Mouse (Mus musculus): Measurements from ENCODE around the gene Rnf5. TPM values are rescaled to one million over a fixed set of nuclear protein-coding genes. Genes with fewer than 3 reads are reported as not detected.
A peak's percentile ranks its signal among the peaks of the same experiment; 100 is the strongest.

Rnf5 gene
- total RNA-seq, 2 experiments from 2014 or later: 94.8 to 101 TPM

DNA sequence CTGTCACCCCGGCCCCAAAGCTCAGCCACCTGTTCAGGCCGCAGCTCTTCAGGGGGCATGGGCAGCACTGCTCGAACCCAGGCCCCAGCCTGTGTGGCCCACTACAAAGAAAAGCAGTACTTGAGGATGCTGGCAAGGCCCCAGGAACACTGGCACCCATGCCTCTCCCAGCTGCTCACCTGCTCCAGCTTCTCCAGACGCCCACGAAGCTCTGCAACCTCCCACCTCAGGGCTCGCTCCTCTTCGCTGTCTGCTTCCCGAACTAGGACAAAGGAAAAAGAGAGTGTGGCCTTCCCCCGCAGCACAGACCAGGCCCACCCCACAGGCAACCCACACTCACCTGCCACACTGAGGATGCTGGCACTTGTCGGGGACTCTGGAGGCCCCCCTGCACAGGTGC lies 10.3 kb upstream of the Rnf5 start:
- no peak for DNase-seq (ENCODE audit: extremely low spot score in 1 of 2, low spot score in 2 of 2)
- intact Hi-C loops (cut with DNase I): loop anchor here (10.0 kb wide), 1 partner anchor 169 kb away; no protein-coding TSS in a partner anchor

DNA sequence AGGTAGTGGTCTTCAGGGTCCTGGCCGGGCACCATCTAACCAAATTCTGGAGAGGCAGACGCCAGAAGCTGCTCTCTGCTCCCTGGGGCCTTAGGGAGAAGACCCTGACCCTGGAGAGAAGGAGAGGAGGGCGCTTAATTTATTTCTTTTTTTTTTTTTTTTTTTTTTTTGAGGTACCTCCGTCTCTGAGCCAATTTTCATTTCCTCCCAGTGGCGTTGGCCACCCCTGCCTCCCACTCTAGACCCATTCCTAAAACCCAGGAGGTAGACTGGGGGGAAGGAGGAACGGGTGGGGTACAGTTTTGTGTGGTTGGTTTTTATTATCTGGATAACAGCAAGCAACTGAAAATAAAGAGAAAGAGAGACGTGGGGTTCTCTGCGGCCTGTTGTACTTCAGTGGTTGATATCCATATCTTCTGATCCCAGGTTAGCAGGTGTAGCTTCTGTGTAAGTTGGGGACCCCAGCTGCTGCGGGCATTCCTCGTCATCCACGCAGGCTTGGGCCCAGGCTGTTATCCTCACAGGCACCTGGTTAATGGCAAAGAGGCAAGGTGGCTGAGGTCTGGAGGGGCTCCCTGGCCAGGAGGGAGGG lies 9.7 kb upstream of the Rnf5 start:
- no peak for DNase-seq (ENCODE audit: extremely low spot score in 1 of 2, low spot score in 2 of 2)
- intact Hi-C loops (cut with DNase I): loop anchor here (10.0 kb wide), 1 partner anchor 168 kb away; no protein-coding TSS in a partner anchor

DNA sequence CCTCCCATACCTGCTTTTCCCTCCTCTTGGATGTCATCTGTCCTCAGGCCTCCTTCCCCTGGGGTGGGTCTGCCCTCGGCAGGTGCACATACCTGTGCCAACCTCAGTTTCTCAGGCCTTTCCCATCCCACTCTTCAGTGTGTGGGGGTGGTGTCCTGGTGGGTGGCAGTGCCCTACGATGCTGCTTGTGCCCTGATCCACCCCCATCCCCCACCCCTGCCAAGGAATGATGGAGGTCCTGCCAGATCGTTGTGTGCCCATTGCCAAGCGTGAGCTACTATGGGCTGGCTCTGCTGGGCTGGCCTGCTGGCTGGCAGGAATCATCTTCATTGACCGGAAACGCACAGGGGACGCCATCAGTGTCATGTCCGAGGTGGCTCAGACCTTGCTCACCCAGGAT lies 7.6 kb upstream of the Rnf5 start:
- DNase-seq (ENCODE audit: extremely low spot score in 1 of 2, low spot score in 2 of 2): no peak
- intact Hi-C loops (cut with DNase I): loop anchor here (10.0 kb wide), 1 partner anchor 166 kb away; no protein-coding TSS in a partner anchor

DNA sequence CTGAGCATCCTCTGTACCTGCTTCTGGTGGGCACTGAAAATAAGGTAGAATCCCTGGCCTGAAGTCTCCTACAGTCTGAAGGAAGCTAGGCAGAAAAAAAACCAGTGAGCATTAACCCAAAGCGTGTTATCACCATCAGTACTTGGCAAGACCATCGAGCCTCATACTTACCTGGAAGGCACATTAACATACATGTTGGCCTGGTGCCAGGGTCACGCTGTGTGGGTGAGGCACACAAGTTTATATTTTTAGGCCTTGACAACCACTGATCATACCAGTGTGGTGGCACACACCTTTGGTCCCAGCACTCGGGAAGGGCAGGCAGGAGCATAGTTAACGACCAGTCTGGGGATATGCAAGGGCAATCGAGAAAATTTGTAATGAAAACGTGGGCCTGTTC lies 4.5 kb upstream of the Rnf5 start:
- peak in 1 of 2 experiments; percentile 60 for DNase-seq (ENCODE audit: extremely low spot score in 1 of 2, low spot score in 2 of 2)
- intact Hi-C loops (cut with DNase I): no loop called here

DNA sequence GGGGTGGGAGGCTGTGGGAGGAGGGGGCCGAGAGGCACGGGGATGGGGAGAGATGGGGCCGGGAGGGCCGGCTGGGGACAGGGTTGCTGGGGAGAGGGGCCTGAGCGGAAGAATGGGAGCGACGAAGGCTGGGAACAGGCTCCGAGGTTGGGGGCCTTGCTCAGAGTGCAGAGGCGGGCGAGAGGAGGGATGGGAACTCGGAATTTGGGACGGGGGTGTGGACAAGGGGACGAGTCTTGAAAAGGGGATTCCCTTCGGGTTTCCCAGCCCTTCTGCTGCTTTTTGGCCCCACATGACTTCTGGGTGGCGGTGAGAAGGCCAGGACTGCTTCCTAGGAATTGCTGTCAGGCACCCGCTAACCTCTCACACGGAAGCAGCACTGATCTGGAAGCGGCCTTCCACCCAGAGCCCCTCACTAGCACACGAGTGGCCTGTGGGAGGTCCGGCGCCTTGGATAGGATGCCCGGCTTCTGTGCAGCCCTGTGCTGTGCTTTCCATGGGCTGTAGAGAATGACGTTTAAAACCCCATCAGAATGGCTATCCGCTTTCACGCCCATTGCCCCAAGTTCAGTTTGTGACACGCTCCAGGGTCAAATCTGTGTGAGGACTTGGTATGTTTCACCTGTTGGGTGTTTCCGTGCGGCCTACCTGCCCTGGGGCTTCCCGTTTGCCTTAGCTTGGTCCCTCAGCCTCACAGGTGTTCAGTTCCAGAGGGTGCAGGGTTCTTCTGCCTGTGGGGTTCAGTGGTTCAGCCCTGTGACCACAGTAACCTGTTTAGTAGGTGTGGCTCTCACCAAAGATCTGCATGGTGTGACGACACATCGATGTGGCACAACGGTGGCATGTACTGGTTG lies 2.9 kb upstream of the Rnf5 start:
- intact Hi-C loops (cut with DNase I): no loop called here
- peak in 1 of 2 experiments; percentile 71 for DNase-seq (ENCODE audit: extremely low spot score in 1 of 2, low spot score in 2 of 2)

DNA sequence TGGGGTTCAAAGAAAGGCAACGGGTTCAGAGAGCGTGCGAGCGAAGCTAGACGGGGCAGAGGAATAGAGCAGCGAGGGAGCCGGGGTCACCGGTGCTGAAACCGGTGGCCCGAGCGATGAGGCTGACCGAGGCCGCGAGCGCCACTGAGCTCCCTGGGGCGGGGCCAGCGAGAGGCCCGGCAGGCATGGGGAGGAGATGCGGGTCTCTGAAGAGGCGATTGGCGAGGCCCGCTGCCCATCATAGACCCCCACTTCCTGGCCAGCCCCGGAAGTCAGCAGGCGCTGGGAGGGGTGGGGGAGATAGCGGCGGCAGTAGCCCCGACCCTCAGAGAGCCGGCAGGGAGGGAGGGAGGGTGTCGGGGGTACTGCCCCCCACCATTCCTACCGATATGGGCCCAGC lies 2.1 kb upstream of the Rnf5 start:
- peak; percentile 96 to 98 for DNase-seq (ENCODE audit: extremely low spot score in 1 of 2, low spot score in 2 of 2)
- intact Hi-C loops (cut with DNase I): no loop called here

DNA sequence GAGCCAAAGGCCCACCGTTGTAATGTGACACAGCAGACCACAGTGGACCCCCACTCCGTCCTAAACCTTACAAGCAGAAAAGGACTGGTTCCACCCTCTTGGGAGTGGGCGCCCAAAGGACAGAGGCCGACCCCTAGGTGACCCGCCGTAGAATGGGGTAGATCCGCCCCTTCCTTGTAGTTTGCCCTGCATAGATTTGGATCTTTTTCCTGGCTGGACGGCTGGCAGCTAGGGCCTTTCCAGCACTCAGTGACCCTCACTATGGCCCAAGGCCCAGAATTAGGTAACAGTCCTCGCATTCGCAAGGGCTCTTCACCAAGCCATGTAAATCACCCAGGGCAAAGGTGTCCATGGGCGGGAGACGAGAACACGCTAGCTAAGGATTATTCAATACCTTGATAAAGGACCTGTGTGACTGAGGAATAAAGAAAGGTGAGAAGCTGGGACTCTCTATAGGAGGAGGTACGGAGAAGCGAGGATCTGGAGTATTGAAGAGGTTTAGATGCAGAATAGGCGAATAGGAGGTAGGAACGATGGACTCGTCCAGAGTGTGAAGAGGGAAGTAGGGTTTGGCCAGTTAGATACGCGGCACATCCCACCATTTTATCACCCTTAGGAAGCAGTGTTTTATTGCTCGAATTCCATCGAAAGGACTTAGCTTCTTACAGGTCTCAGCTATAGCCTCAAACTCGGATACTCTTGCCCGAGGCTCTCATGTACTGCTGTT lies 1.2 kb upstream of the Rnf5 start:
- intact Hi-C loops (cut with DNase I): no loop called here
- no peak for DNase-seq (ENCODE audit: extremely low spot score in 1 of 2, low spot score in 2 of 2)

DNA sequence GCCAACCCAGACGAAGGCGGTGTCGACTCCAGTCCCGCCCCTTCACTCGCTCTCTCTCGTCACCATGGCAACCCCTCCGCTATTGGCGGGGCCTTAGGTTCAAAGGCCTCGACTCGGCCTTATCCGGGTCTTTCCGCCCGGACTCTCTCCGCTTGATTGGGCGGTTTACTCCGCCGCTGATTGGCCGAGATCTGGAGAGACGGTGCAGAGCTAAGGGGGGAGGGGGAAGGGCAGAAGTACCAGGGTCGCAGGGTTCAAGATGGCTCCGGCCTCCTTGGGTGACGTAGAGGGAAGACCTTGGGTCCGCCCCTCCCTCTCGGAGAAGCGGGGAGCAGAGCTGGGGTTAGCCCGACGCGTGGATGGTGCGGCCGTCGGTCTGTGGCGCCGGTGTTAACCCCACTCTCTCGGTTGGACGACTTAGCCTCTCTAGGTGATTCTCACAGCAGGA lies 595 bp upstream of the Rnf5 start, which contains the start of gene Agpat1:
Agpat1 (plus strand) TSS at position 202 of the 448 bp plus-strand sequence.
- DNase-seq (ENCODE audit: extremely low spot score in 1 of 2, low spot score in 2 of 2): peak; percentile 98 to 99
- intact Hi-C loops (cut with DNase I): no loop called here

DNA sequence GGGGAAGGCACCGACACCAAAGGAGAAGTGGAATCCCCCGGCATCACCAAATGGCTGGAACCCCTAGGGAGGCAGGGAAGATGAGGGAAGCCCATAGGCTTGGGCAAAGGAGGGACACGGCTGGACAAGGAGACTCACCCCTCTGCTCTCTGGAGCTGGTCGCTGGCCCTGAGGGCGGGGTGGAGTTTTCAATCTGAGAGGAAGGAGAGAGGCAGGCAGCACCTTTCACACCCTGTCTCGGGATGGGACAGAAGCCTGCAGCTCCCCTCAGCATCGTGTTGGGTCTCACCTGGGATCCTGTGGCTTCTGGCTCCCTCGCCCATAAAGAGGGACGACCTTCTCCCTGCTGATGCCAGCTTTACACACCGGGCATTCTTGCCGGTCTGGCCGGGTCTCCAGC lies 1.7 kb downstream of the Rnf5 start:
- intact Hi-C loops (cut with DNase I): no loop called here

DNA sequence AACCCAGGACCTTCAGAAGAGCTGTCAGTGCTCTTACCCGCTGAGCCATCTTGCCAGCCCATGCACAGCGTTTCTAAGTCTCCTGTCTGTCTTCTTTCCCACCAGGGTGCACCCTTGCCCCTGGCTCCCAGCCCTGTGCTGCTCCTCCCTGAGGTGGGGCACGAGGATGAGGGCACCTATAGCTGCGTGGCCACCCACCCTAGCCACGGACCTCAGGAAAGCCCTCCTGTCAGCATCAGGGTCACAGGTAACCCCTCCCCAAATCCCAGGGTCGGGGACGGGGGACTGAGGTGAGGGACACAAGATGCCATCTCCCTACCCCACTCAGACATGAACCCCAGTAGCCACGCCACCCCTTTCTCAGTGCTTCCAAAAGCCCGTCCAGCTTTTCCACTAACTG lies 3.6 kb downstream of the Rnf5 start:
- DNase-seq (ENCODE audit: extremely low spot score in 1 of 2, low spot score in 2 of 2): peak in 1 of 2 experiments; percentile 28
- intact Hi-C loops (cut with DNase I): no loop called here

More for the DNA sequence above, 1.7 kb downstream of the Rnf5 start:
- DNase-seq (ENCODE audit: extremely low spot score in 1 of 2, low spot score in 2 of 2): peak in 1 of 2 experiments; percentile 37

DNA sequence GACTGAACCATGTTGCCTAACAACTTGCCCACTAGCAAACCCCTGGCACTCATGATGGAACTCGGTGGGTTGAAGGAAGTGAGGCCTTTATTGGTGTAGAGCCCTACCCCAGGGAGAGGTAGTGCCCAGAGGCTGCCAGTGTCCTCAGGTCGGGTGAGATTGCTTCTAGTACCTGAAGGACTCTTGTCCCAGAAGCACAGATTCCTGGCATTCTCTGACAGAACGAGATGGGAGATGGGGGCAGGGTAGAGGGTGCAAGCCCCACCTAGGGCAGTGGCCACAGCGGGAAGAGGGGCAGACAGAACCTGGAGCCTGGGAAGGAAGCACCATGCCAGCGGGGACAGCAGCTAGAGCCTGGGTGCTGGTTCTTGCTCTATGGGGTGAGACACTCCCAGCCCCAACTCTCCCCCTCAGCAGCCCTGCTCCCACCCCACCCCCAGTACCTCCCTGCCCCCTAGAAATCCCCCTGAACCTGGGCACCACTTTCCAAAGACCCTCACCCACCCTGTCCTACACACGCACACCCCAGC lies 5.9 kb downstream of the Rnf5 start, which contains the start of gene Ager:
Ager (plus strand) TSS at position 297 of the 530 bp plus-strand sequence.
- no peak for DNase-seq (ENCODE audit: extremely low spot score in 1 of 2, low spot score in 2 of 2)
- intact Hi-C loops (cut with DNase I): no loop called here

DNA sequence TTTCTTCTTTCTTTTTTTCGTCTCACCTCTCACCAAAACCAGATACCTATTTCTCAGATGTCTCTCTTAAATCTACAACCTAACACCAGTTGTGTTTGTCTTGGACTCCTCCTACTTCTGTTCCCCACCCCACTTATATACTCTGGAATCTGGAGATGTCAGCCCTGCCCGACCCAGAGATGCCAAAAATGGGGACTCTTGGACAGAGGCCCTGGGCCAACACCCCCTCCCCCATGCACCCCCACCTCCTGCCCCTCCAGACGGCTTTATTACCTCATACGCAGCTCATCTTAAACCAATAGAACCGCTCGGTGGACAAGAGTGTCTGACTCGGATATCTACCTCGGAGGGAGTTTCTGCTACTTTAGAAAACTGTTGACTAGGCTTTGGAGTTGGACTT lies 7.4 kb downstream of the Rnf5 start:
- no peak for DNase-seq (ENCODE audit: extremely low spot score in 1 of 2, low spot score in 2 of 2)
- intact Hi-C loops (cut with DNase I): no loop called here

DNA sequence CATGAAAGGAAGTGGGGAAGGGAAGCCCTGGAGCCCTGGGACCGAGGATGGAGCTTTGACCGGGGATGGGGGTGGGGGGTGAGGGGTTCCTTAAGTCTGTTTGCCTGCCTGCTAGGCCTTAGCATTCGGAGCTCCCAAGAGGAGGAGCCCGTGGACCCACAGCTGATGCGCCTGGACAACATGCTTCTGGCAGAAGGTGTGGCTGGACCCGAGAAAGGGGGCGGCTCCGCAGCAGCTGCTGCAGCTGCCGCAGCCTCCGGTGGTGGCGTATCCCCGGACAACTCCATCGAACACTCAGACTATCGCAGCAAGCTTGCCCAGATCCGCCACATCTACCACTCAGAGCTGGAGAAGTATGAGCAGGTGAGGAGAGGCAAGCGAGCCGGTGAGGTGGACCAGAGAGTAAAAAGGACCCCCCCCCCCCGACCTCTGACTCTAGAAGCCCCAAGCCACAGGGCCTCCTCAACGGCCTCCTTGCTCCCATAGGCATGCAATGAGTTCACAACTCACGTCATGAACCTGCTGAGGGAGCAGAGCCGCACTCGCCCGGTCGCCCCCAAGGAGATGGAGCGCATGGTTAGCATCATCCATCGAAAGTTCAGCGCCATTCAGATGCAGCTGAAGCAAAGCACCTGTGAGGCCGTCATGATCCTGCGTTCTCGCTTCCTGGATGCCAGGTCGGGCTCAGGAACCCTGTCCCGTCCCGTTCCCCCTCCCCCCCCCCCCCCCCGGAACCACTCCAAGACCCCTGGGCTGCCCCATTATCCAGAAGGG lies 9.6 kb downstream of the Rnf5 start:
- peak in 1 of 2 experiments; percentile 64 for DNase-seq (ENCODE audit: extremely low spot score in 1 of 2, low spot score in 2 of 2)
- intact Hi-C loops (cut with DNase I): no loop called here

DNA sequence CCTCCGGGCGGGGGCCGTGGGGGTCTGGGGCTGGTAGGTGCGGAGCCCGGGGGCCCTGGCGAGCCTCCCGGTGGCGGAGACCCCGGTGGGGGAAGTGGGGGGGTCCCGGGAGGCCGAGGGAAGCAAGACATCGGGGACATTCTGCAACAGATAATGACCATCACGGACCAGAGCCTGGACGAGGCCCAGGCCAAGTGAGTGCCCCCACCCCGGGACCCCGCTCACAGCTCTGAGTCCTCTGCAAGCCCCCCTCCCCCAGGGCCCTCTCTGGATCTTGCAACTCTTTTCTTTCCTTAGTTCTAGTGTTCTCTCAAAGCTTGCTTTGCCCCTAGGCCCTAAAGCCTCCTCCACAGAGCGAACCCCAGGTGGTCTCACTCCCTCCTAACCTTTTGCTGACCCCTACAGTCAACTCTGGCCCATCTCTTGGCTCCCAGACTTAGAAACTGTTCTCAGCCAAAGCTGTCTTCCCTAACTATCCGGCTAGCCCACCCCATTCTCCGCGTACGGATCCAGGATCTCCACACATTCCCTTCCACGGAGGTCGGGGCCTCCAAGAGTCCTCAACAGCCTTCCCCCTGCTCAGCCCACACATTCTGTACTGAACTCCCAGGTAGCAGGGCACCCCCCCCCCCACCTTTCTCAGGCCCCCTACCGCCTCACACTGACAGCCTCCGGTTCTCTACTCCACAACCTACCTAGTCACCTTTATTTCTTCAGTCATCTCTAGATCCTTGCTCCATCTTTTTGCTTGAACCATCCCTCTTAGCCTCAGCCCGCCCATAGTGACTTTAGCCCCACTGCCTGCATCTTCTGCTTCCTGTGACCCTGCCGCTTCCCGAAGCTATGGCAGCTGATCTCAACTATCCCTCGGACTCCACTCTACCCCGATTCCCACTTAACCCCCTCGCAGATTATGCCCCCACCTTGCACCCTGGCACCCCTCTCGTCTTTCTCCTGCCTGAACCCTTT lies 10.6 kb downstream of the Rnf5 start:
- intact Hi-C loops (cut with DNase I): no loop called here
- DNase-seq (ENCODE audit: extremely low spot score in 1 of 2, low spot score in 2 of 2): peak in 1 of 2 experiments; percentile 51

DNA sequence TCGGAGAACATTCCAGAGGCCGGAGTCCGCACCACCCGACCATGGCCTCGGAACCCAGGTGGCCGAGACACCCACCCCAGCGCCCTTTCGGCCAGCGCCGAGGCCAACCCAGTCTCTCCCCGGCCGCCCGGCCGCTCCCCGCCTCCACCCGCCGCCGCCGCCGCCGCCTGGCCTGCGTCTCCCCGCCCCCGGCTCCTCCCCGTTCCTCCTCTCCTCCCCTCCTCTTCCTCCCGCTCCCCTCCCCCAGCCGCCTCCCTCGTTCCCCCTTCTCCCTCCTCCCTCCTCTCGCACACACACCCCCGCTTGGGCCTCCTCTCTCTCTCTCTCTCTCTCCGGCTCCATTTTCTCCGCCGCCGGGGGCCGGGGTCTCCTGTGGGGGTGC lies 11.5 kb downstream of the Rnf5 start:
- intact Hi-C loops (cut with DNase I): no loop called here
- DNase-seq (ENCODE audit: extremely low spot score in 1 of 2, low spot score in 2 of 2): peak; percentile 79 to 97

DNA sequence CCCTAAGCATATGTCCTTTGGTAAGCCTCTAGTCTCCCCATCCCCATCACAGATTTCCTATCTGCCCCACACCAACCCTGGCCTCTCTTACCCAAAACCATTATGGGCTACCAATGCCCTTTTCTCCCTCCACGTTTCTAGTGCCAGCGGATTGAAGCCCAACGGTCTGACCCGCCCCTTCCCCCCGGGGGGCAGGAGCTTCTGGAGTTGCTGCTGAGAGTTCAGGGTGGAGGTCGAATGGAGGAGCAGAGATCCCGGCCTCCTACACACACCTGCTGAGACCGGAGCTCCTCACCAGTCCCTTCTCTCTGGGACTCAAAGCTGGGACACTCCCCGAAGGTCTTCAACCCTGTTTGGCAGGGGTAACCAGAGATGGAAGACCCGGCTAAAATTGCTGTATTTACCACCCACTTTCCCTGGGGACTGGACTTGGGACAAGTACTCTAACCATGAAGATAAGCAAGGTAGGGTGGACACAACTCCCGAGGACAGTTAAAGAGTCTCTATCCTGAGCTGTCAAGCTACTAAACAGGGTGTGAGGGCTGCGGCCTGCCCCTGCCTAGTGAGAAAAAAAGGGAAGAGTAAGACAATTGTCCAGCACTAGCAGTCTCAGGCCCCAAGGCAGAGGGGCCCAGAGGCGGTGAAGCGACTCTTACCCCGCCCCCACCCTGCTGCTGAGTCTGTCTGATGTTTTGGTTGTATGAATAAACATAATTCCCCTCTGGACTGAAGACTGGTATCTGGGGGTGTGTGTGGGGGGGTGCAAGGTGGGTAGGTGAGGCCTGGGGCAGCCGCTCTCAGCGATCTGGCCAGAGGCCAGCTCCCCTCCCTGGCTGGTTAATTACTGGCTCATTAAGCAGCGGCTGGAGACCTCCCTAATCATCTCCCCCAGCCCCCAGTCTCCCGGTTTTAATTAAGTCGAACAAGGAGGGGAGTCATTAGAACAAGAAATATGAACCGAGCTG lies 12.2 kb downstream of the Rnf5 start, which contains the start of gene Pbx2:
Pbx2 (plus strand) TSS at position 238 of the 965 bp plus-strand sequence.
- intact Hi-C loops (cut with DNase I): no loop called here

More for the DNA sequence above, 12.2 kb downstream of the Rnf5 start, which contains the start of gene Pbx2:
- peak in 1 of 2 experiments; percentile 61 for DNase-seq (ENCODE audit: extremely low spot score in 1 of 2, low spot score in 2 of 2)
